1 mouse cellular context compared by ENCODE assay signal in genomic region chr2:181693339-181694280, GRCm38 (mm10).
A peak's percentile ranks its signal among the peaks of the same experiment; 100 is the strongest.
TF ChIP-seq lines count a peak whose summit lies in the region.

Rgs19 (minus strand) TSS chr2:181693977.

TF ChIP-seq in CH12.LX, 34 proteins besides CTCF, POLR2A, EP300 and RAD21 (continued from another document):
- no peak for TF ChIP-seq JUN (IDR thresholded peaks at IDR 0.05; ENCODE audit: insufficient read depth, low read depth, low read length)
- no peak for TF ChIP-seq CHD1 (IDR thresholded peaks at IDR 0.05; ENCODE audit: low read depth, low read length)
- TF ChIP-seq MXI1 (IDR thresholded peaks at IDR 0.05; ENCODE audit: low read depth, low read length) = peak; percentile 92
